ENCODE assay signal across 10 mouse cellular contexts in genomic region chr1:24225825-24226526, GRCm38 (mm10). TPM values are rescaled to one million over a fixed set of nuclear protein-coding genes. Genes with fewer than 3 reads are reported as not detected.
A peak's percentile ranks its signal among the peaks of the same experiment; 100 is the strongest.
DNase-seq lines count a peak whose midpoint lies in the region; ATAC-seq lines count a peak whose summit lies in the region.
"Had no signal": no experiment of that assay in that cellular context is flagged by ENCODE, and none has a peak within 500 bp of the region (broad histone marks: within the 10 kb centered on the region; RNA-seq: fewer than 3 reads in every experiment).

No protein-coding gene starts in this region.

- no peak overlapping the region for H3K4me2 ChIP-seq in forebrain, embryonic 11.5 days (ENCODE audit: low read depth, low read length, severe bottlenecking)

- H3K4me1 ChIP-seq in forebrain, embryonic 11.5 days (replicated peaks; ENCODE audit: control insufficient read depth, insufficient read depth, low read length) = peaks cover 3% of the 10 kb centered on the region; the same call in 1 of the 2 replicates
- peaks cover 11% of the 10 kb centered on the region for H3K4me1 ChIP-seq in forebrain, embryonic 10.5 days

- H3K9me3 ChIP-seq in forebrain, embryonic 11.5 days (ENCODE audit: control insufficient read depth, low read length) = no peaks in the 10 kb centered on the region
- H3K9me3 ChIP-seq in forebrain, embryonic 10.5 days = no peaks in the 10 kb centered on the region

- no peak overlapping the region for H3K4me3 ChIP-seq in forebrain, embryonic 11.5 days (ENCODE audit: low read depth, low read length)
- no peak overlapping the region for H3K4me3 ChIP-seq in forebrain, embryonic 10.5 days

- H3K9ac ChIP-seq in forebrain, embryonic 11.5 days (ENCODE audit: low read length) = no peak overlapping the region

- DNase-seq in forebrain, embryonic 11.5 days (ENCODE audit: low spot score) = no peak
- DNase-seq in forebrain, embryonic 10.5 days (ENCODE audit: extremely low spot score, low spot score) = no peak
- DNase-seq in 3T3-L1 (ENCODE audit: low read depth, low spot score) = peak; percentile 4
- DNase-seq in embryo, embryonic 9.5 days (ENCODE audit: extremely low spot score) = peak; percentile 31
- DNase-seq in left cerebral cortex, adult 9 months (ENCODE audit: low spot score in 2 of 2) = peak; percentile 32 to 56
- no peak for DNase-seq in urinary bladder, postnatal 10 days (ENCODE audit: low spot score)
- DNase-seq in adrenal gland, adult 18-20 months (ENCODE audit: low spot score in 2 of 2) = no peak
- no peak for DNase-seq in heart, adult 11 months

- 84% methylated on average over 4 of the region's 4 CpGs for WGBS in forebrain, embryonic 11.5 days
- 80% methylated on average over 4 of the region's 4 CpGs for WGBS in forebrain, embryonic 10.5 days

- 0 out of 2 replicates have a peak, but pooled peaks have one; percentile 58 for ATAC-seq in forebrain, embryonic 11.5 days (replicated peaks; ENCODE audit: low FRiP score)

- no peaks in the 10 kb centered on the region for H3K36me3 ChIP-seq in forebrain, embryonic 11.5 days (ENCODE audit: control insufficient read depth, insufficient read depth, low read length)
- H3K36me3 ChIP-seq in forebrain, embryonic 10.5 days (replicated peaks) = no peaks in the 10 kb centered on the region

- no peaks in the 10 kb centered on the region for H3K27me3 ChIP-seq in forebrain, embryonic 11.5 days (ENCODE audit: control insufficient read depth, insufficient read depth, low read length)
- H3K27me3 ChIP-seq in forebrain, embryonic 10.5 days (ENCODE audit: poor library complexity, severe bottlenecking) = peaks cover 14% of the 10 kb centered on the region; the same call in 1 of the 2 replicates

- no peak overlapping the region for H3K27ac ChIP-seq in forebrain, embryonic 11.5 days (ENCODE audit: low read depth, low read length)
- H3K27ac ChIP-seq in forebrain, embryonic 10.5 days = no peak overlapping the region

RNA-seq across cellular contexts. Expression of gene Col9a1, which starts 48.6 kb away (rescaled TPM):
- 10.4 and 12.7 TPM in 2 replicates for polyA plus RNA-seq in forebrain, embryonic 11.5 days (2014; fragmentation: Nextera tagmentation; extraction: Ambion mirVana)
- 20.3 and 32.1 TPM in 2 replicates for polyA plus RNA-seq in forebrain, embryonic 10.5 days (2016; fragmentation: Nextera tagmentation; extraction: Ambion mirVana)
- total RNA-seq in adrenal gland, adult 18-20 months (2021) = not detected
- total RNA-seq: megakaryocyte-erythroid progenitor cell, adult 5-6 weeks had no signal
- polyA plus RNA-seq: C2C12 had no signal

Comparison
In these comparisons a context has a peak if more than half of its experiments do, and no peak if none do; other contexts are left out.
1. DNase-seq: peak in 3T3-L1 (single experiment), embryo, embryonic 9.5 days (single experiment) and left cerebral cortex, adult 9 months (2 of 2); none in forebrain, embryonic 11.5 days (single experiment), forebrain, embryonic 10.5 days (single experiment), urinary bladder, postnatal 10 days (single experiment), adrenal gland, adult 18-20 months (0 of 2) and heart, adult 11 months (single experiment).